Mouse (Mus musculus): ENCODE data around the gene Spon1. TPM values are rescaled to one million over a fixed set of nuclear protein-coding genes. Genes with fewer than 3 reads are reported as not detected.

Gene Spon1
- polyA plus RNA-seq, 1 experiment, result 38.2 TPM

DNA sequence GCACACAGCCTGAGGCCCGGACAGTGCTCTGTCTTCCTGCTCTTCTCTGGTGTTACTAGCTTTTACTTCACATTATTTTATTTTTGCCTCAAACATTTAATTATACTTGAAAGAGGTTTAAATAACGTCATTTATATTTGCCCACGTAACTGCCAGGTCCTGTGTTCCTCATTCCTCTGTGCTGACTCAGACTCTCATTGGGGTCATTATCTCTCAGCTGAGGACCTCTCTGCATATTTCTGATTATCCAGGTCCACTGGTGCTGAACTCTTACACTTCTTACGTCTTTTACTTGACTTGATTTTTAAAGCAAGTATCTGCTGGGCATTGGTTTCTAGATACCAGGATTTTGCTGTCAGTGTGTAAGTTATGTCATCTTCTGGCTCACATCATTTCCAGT lies 287.9 kb downstream of the Spon1 start:
- H3K4me3 ChIP-seq (replicated peaks; ENCODE audit: insufficient read depth, low read depth, low read length), result no peak overlapping the region
- no peaks in the 10 kb centered on the region for H3K27me3 ChIP-seq (ENCODE audit: control insufficient read depth, insufficient read depth, low read length)
- no peak for DNase-seq
- 94% methylated on average over 4 of the region's 4 CpGs for WGBS
- no peak overlapping the region for H3K27ac ChIP-seq (ENCODE audit: insufficient read depth, low read length)
- TF ChIP-seq CTCF (IDR thresholded peaks at IDR 0.05; ENCODE audit: borderline replicate concordance, insufficient read depth, low read depth, low read length), result no peak
- H3K4me1 ChIP-seq (ENCODE audit: control insufficient read depth, insufficient read depth, low read length), result no peaks in the 10 kb centered on the region

DNA sequence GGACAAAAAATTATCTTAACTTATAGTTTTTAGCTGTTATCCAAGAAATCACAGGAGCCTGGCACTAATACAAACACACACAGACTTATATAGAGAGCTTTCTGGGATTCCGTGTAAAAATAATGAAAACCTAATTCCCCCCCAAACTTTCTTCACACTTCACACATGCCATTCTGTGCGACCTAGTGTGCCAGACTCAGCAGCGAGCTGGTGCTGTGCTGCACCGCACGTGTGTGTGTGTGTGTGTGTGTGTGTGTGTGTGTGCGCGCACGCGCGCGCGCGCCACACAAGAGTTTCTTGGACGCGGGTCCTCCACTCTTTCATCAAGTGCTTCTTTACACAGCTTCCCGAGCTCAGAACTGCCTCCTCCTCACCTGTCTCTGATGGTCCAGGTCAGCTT lies 292.4 kb downstream of the Spon1 start:
- no peaks in the 10 kb centered on the region for H3K4me1 ChIP-seq (ENCODE audit: control insufficient read depth, insufficient read depth, low read length)
- H3K4me3 ChIP-seq (replicated peaks; ENCODE audit: insufficient read depth, low read depth, low read length), result no peak overlapping the region
- no peak overlapping the region for H3K27ac ChIP-seq (ENCODE audit: insufficient read depth, low read length)
- no peak for TF ChIP-seq POLR2A (IDR thresholded peaks at IDR 0.05; ENCODE audit: borderline replicate concordance, insufficient read depth, low read length)
- TF ChIP-seq CTCF (IDR thresholded peaks at IDR 0.05; ENCODE audit: borderline replicate concordance, insufficient read depth, low read depth, low read length), result no peak
- H3K27me3 ChIP-seq (ENCODE audit: control insufficient read depth, insufficient read depth, low read length), result no peaks in the 10 kb centered on the region
- 86% methylated on average over 16 of the region's 16 CpGs for WGBS
- DNase-seq, result no peak

DNA sequence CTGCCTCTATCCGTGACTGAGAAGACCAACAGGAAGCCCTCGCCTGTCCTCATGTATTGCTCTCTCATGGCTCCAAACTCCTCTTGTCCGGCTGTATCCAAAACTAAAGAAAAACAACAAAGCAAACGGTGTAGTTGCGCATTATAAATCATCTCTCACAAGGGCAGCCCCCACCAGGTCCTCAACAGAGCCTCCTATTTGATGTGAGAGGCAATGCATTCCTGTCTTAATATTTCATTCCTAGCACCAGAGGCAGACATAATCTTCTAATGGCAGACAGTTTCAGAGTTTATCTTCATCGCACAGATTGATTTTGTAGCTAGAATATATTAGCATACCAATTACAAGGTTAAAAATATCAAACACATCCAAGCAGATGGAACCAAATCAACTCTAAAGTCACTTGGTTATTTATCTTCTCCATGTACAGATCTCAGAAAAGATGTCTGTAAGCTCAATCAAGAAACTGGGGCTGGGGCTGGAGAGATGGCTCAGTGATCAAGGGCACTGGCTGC lies 293.2 kb downstream of the Spon1 start:
- no peak for DNase-seq
- Histone ChIP-seq H3K27ac (ENCODE audit: insufficient read depth, low read length) (no peak overlapping the region), H3K4me1 (ENCODE audit: control insufficient read depth, insufficient read depth, low read length) (peaks cover 6% of the 10 kb centered on the region), H3K27me3 (ENCODE audit: control insufficient read depth, insufficient read depth, low read length) (no peaks in the 10 kb centered on the region), H3K4me3 (replicated peaks; ENCODE audit: insufficient read depth, low read depth, low read length) (no peak overlapping the region)
- 90% methylated on average over 6 of the region's 6 CpGs for WGBS
- no peak for TF ChIP-seq CTCF (IDR thresholded peaks at IDR 0.05; ENCODE audit: borderline replicate concordance, insufficient read depth, low read depth, low read length)

DNA sequence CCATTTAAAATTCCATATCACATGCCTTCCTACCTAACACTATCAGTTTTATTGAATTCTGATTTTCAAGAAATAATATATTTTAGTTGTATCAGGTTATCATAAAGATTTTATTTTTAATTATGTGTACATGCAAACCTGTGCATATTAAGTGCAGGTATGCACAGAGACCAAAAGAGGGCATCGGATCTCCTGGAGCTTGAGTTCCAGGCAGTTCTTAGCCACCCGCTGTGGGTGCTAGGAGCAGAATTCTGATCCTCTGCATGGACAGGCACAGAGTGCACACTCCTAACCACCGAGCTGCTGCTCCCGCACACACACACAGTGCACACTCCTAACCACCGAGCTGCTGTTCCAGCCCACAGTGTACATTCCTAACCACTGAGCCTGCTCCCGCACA lies 294.6 kb downstream of the Spon1 start:
- TF ChIP-seq POLR2A (IDR thresholded peaks at IDR 0.05; ENCODE audit: borderline replicate concordance, insufficient read depth, low read length) (no peak), CTCF (IDR thresholded peaks at IDR 0.05; ENCODE audit: borderline replicate concordance, insufficient read depth, low read depth, low read length) (no peak)
- Histone ChIP-seq H3K27ac (ENCODE audit: insufficient read depth, low read length) (no peak overlapping the region), H3K27me3 (ENCODE audit: control insufficient read depth, insufficient read depth, low read length) (no peaks in the 10 kb centered on the region), H3K4me1 (ENCODE audit: control insufficient read depth, insufficient read depth, low read length) (peaks cover 7% of the 10 kb centered on the region), H3K4me3 (replicated peaks; ENCODE audit: insufficient read depth, low read depth, low read length) (no peak overlapping the region)
- DNase-seq, result no peak
- WGBS, result 88% methylated on average over 6 of the region's 6 CpGs

DNA sequence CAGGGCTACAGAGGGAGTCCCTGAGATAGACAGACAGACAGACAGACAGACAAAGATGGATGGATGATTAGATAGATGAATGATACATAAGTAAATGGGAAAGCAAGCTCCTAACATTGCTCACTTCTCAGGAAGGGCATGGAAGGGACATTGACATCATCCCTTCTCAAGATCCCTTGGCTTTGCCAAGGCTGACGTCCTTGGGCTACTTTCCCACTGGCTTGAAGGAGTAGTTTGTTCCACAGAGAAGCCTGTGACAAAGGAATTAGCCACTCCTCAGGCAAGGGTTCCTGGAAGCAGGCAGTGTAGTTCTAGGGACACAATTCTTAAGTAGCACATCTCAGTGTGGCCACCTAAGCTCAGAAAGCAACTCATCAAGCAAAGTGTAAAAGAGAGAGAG lies 296.7 kb downstream of the Spon1 start:
- no peak for TF ChIP-seq POLR2A (IDR thresholded peaks at IDR 0.05; ENCODE audit: borderline replicate concordance, insufficient read depth, low read length)
- no peak for DNase-seq
- Histone ChIP-seq H3K27me3 (ENCODE audit: control insufficient read depth, insufficient read depth, low read length) (no peaks in the 10 kb centered on the region), H3K4me3 (replicated peaks; ENCODE audit: insufficient read depth, low read depth, low read length) (no peak overlapping the region), H3K4me1 (ENCODE audit: control insufficient read depth, insufficient read depth, low read length) (peaks cover 7% of the 10 kb centered on the region), H3K27ac (ENCODE audit: insufficient read depth, low read length) (no peak overlapping the region)
- 66% methylated on average over 1 of the region's 1 CpGs for WGBS

DNA sequence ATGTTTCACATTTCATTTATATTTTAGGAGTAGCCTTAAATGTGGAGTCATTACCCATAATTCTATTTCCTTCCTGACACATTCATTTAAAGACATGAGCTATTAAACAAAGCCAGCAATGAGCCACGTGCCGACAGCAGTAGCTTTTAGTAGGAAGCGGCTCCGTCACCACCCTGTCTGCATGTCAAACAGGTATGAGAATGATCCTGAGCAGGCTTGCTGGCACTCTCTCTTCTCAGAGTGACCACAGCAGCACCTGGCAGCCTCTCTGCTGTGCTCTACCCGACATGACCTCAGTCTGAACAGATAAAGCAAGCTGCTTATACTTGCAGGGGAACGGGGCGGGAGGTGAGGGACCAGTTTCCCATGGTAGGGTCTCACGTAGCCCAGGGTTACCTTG lies 297.7 kb downstream of the Spon1 start:
- 35% methylated on average over 8 of the region's 8 CpGs for WGBS
- no peak for TF ChIP-seq POLR2A (IDR thresholded peaks at IDR 0.05; ENCODE audit: borderline replicate concordance, insufficient read depth, low read length)
- no peak for TF ChIP-seq CTCF (IDR thresholded peaks at IDR 0.05; ENCODE audit: borderline replicate concordance, insufficient read depth, low read depth, low read length)
- H3K4me1 ChIP-seq (ENCODE audit: control insufficient read depth, insufficient read depth, low read length), result peaks cover 7% of the 10 kb centered on the region
- H3K27me3 ChIP-seq (ENCODE audit: control insufficient read depth, insufficient read depth, low read length), result no peaks in the 10 kb centered on the region
- peak in 1 of 2 experiments; percentile 40 for DNase-seq
- no peak overlapping the region for H3K27ac ChIP-seq (ENCODE audit: insufficient read depth, low read length)
- no peak overlapping the region for H3K4me3 ChIP-seq (replicated peaks; ENCODE audit: insufficient read depth, low read depth, low read length)

DNA sequence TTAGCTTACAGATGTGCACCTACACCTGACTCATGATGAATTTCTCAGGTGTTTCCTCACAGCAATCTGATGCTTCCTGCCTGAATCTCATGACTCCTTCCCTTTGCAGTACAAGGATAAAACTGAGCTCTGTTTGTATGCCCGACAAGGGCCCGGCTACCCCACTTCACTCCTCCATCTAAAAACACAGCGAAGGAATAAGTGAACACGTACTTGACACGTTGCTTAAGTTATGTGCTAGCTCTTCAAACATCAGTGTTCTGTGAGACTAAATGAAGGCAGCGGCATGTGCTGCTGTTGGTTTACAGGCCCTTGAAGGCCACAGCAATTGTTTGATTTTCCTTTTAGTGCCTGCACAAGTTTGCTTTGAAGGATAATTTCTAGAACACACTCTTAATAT lies 298.2 kb downstream of the Spon1 start:
- DNase-seq, result no peak
- Histone ChIP-seq H3K27me3 (ENCODE audit: control insufficient read depth, insufficient read depth, low read length) (no peaks in the 10 kb centered on the region), H3K4me1 (ENCODE audit: control insufficient read depth, insufficient read depth, low read length) (peaks cover 7% of the 10 kb centered on the region), H3K27ac (ENCODE audit: insufficient read depth, low read length) (no peak overlapping the region), H3K4me3 (replicated peaks; ENCODE audit: insufficient read depth, low read depth, low read length) (no peak overlapping the region)
- TF ChIP-seq POLR2A (IDR thresholded peaks at IDR 0.05; ENCODE audit: borderline replicate concordance, insufficient read depth, low read length) (no peak), CTCF (IDR thresholded peaks at IDR 0.05; ENCODE audit: borderline replicate concordance, insufficient read depth, low read depth, low read length) (no peak)
- 90% methylated on average over 6 of the region's 6 CpGs for WGBS

DNA sequence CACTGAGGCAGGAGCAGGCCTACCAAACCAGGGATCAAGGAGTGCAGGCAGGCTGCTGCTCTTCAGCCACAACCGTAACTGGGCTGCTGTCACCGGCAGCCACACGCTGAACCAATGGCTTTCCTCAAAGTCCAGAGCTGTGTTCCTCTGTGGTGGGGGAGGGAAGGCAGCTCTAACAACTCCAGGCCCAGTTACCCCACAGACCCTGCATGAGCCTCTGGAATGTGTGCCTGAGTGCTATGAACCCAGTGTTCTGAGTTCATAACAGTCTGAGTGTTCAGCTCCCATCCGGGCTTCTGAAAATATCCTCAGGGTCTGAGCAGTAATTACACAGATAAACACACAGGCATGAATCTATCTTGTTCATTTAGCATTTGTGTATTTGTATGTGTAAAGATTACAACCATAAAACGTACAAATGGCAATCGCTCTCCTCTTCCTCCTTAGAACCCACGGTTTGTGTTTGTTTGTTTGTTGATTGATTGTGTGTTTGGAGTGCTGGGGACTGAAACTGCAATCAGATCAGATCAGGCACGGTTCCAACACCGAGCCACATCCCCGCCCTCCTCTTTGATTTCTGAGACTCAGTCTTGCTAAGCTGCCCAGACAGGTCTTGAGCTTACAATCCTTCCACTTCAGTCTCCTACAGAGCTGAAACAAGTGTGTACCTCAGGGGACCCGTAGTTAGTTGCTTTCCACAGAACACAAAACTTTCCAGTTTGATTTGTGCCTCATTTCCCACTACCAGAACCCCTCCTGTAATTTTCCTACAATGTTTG lies 299.8 kb downstream of the Spon1 start:
- Histone ChIP-seq H3K27me3 (ENCODE audit: control insufficient read depth, insufficient read depth, low read length) (no peaks in the 10 kb centered on the region), H3K27ac (ENCODE audit: insufficient read depth, low read length) (no peak overlapping the region), H3K4me1 (ENCODE audit: control insufficient read depth, insufficient read depth, low read length) (peaks cover 7% of the 10 kb centered on the region), H3K4me3 (replicated peaks; ENCODE audit: insufficient read depth, low read depth, low read length) (no peak overlapping the region)
- WGBS, result 77% methylated on average over 11 of the region's 11 CpGs
- no peak for TF ChIP-seq CTCF (IDR thresholded peaks at IDR 0.05; ENCODE audit: borderline replicate concordance, insufficient read depth, low read depth, low read length)
- TF ChIP-seq POLR2A (IDR thresholded peaks at IDR 0.05; ENCODE audit: borderline replicate concordance, insufficient read depth, low read length), result no peak
- no peak for DNase-seq

Data from cerebellum, adult 2 months (tissue).